8 mouse cellular contexts compared by ENCODE assay signal in the genomic region with DNA sequence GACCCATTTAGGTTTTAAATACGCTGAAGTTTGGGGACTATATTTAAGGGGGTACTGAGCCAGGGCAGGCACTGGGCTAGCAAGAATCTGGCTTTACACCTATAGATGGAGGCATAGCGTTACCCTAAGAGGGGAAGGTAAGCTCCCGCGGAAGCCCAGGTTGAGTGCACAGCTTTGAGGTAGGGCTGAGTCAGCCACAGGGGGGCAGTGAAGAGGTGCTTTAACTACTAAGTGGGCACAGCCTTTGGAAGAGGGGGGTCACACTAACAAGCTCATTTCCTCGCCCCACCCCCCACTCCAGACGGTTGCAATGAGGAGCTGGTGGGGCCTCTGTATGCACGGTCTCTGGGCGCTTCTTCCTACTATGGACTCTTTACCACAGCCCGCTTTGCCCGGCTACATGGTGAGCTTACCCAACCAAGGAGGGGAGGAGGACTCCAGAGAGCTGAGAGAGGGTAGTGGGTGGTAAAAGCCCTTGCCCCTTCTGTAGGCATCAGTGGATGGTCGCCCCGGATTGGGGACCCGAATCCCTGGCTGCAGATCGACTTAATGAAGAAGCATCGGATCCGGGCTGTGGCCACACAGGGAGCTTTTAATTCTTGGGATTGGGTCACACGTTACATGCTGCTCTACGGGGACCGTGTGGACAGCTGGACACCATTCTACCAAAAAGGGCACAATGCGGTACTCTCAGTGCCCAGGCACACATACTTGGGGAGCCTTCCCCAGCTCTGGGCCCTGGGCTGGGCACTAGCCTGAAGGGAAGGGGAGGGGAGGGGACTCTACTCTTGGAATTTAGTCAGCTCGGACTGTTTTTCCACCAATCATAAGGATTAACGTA. TPM values are rescaled to one million over a fixed set of nuclear protein-coding genes. Genes with fewer than 3 reads are reported as not detected.
DNase-seq lines count a peak whose midpoint lies in the region; ATAC-seq and TF ChIP-seq lines count a peak whose summit lies in the region.

No protein-coding gene starts in this region.

- peaks cover 84% of the 10 kb centered on the region for H3K27me3 ChIP-seq in E14TG2a.4 (ENCODE audit: insufficient read depth, low read length)

- peak; percentile 39 for TF ChIP-seq CTCF in E14TG2a.4 (conservative IDR thresholded peaks at IDR 0.05; ENCODE audit: low read length)

- peak; percentile 39 for DNase-seq in 3T3-L1 (ENCODE audit: low read depth, low spot score)
- peak; percentile 60 for DNase-seq in embryo, embryonic 10 days (ENCODE audit: low spot score)
- DNase-seq in heart, postnatal 10 days: peak; percentile 56 to 70
- peak; percentile 75 to 77 for DNase-seq in layer of hippocampus, postnatal 10 days (ENCODE audit: low spot score in 2 of 2)
- DNase-seq in lung, postnatal 14 days: peak; percentile 74
- peak; percentile 74 for DNase-seq in right cerebral cortex, postnatal 25 days

- 0 out of 2 replicates have a peak overlapping the region, but pooled peaks have one; percentile 60 for H3K4me3 ChIP-seq in E14TG2a.4 (replicated peaks; ENCODE audit: low read length)

- no peak for ATAC-seq in activated CD4-positive, CD25-positive, alpha-beta regulatory T cell, adult 4 months

- no peaks in the 10 kb centered on the region for H3K9me3 ChIP-seq in E14TG2a.4 (ENCODE audit: low read length)

- H3K36me3 ChIP-seq in E14TG2a.4 (ENCODE audit: insufficient read depth, low read length): no peaks in the 10 kb centered on the region

- peaks cover 73% of the 10 kb centered on the region for H3K4me1 ChIP-seq in E14TG2a.4 (replicated peaks; ENCODE audit: low read depth, low read length)

- intact Hi-C loops in heart, postnatal 10 days (cut with DNase I): loop anchor here (10.0 kb wide), 1 partner anchor 282 kb away; no protein-coding TSS in a partner anchor

RNA-seq across cellular contexts. Expression of a gene that starts 1.9 kb away (rescaled TPM):
- under 1 TPM; 0.14 to 0.20 TPM for total RNA-seq in heart, postnatal 10 days (2021)
- not detected for total RNA-seq in layer of hippocampus, postnatal 10 days (2021)
- polyA plus RNA-seq in activated CD4-positive, CD25-positive, alpha-beta regulatory T cell, adult 4 months (2017; shearing (Covaris generic)): 1 to 10 TPM; 1.5 to 1.6 TPM

RNA-seq across cellular contexts. Expression of a gene that starts 6.0 kb away (rescaled TPM):
- total RNA-seq in heart, postnatal 10 days (2021): 10 to 100 TPM; 23.6 to 28.3 TPM
- 10 to 100 TPM; 13.2 to 13.4 TPM for total RNA-seq in layer of hippocampus, postnatal 10 days (2021)
- not detected for polyA plus RNA-seq in activated CD4-positive, CD25-positive, alpha-beta regulatory T cell, adult 4 months (2017; shearing (Covaris generic))

RNA-seq across cellular contexts. Expression of a gene that starts 6.8 kb away (rescaled TPM):
- total RNA-seq in heart, postnatal 10 days (2021): 1 to 10 TPM; 1.8 to 2.1 TPM
- total RNA-seq in layer of hippocampus, postnatal 10 days (2021): 10 to 100 TPM; 59.0 to 61.4 TPM
- polyA plus RNA-seq in activated CD4-positive, CD25-positive, alpha-beta regulatory T cell, adult 4 months (2017; shearing (Covaris generic)): under 1 TPM; 0.29 to 0.33 TPM

RNA-seq across cellular contexts. Expression of a gene that starts 21.4 kb away (rescaled TPM):
- 1 to 10 TPM; 3.4 to 3.5 TPM for total RNA-seq in heart, postnatal 10 days (2021)
- total RNA-seq in layer of hippocampus, postnatal 10 days (2021): 10 to 100 TPM; 31.7 to 41.4 TPM
- polyA plus RNA-seq in activated CD4-positive, CD25-positive, alpha-beta regulatory T cell, adult 4 months (2017; shearing (Covaris generic)): under 1 TPM; 0.68 to 0.94 TPM

RNA-seq across cellular contexts. Expression of a gene that starts 49.1 kb away (rescaled TPM):
- 10 to 100 TPM; 20.5 to 22.5 TPM for total RNA-seq in heart, postnatal 10 days (2021)
- 10 to 100 TPM; 27.9 to 30.9 TPM for total RNA-seq in layer of hippocampus, postnatal 10 days (2021)
- polyA plus RNA-seq in activated CD4-positive, CD25-positive, alpha-beta regulatory T cell, adult 4 months (2017; shearing (Covaris generic)): 10 to 100 TPM; 48.1 to 52.2 TPM

Comparison
In these comparisons a context has a peak if more than half of its experiments do, and no peak if none do; other contexts are left out.
1. RNA of a gene that starts 6.8 kb away (total RNA-seq): 59.0 to 61.4 TPM in layer of hippocampus, postnatal 10 days; 1.8 to 2.1 TPM in heart, postnatal 10 days; every median in the first group is over 10 times any median in the second.
2. Peak in every context shown above with its lines, with median percentiles within 50 percentile points of each other: DNase-seq.